Mouse (Mus musculus): ENCODE results near the gene Ncl. TPM values are rescaled to one million over a fixed set of nuclear protein-coding genes. Genes with fewer than 3 reads are reported as not detected.

Gene Ncl
- 219 and 239 TPM in 2 replicates for polyA plus RNA-seq (2015; fragmentation: Nextera tagmentation; extraction: Ambion mirVana)

DNA sequence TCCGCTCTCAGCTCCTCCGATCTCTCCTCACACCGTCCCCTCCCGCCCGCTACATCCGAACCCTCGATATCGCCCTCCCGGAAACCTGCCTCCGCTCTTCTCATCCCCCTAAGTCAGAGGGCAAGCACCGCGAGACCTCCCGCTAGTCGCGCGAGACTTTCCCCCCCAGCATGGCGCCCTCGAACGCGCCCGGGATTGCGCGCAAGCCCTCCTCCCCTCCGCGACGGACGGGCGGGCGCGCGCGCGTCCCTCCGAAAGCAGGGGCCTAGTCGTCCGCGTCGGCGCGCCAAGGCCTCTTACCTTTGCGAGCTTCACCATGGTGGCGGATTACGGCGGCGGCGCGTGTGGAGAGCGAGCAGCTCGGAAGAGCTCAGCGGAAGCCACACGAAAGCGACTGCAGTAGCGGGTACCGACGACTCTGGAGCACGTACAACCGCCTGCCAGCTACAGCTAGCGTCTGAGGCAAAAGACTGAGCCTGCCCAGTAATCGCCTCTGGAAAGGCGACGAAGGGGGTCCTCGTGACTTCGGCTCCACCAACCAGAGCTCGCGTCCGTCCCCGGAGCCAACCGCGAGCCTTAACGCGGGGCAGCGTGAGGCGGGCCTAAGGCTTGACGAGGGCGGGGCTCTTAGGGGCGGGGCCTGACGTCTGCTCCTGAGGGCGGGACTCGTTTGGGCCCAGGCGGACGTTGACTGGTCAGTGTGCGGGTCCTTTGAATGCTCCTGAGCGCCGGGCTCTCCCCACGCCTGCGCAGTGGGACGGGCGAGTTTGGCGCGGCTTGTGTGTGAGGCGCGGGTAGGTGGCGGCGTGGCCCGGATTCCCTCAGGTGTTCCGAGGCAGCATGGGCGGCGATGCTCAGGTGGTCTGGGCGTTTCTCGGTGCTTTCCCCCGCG, at the start of gene Ncl:
Gene Ncl (minus strand): TSS at position 495 of the 892 bp plus-strand sequence.
- ATAC-seq (replicated peaks; ENCODE audit: insufficient number of reproducible peaks, insufficient read depth, low FRiP score, low read depth): peak; percentile 98
- Histone ChIP-seq H3K36me3 (peaks cover 32% of the 10 kb centered on the region), H3K9me3 (replicated peaks) (no peaks in the 10 kb centered on the region), H3K27ac (peak within 1 kb of the TSS; percentile 100), H3K27me3 (no peaks in the 10 kb centered on the region), H3K4me2 (peak within 1 kb of the TSS; percentile 91), H3K4me1 (replicated peaks) (peaks cover 21% of the 10 kb centered on the region), H3K4me3 (peak within 1 kb of the TSS; percentile 90), H3K9ac (peak within 1 kb of the TSS; percentile 94)
- under 1% methylated on average over 102 of the region's 102 CpGs for WGBS

DNA sequence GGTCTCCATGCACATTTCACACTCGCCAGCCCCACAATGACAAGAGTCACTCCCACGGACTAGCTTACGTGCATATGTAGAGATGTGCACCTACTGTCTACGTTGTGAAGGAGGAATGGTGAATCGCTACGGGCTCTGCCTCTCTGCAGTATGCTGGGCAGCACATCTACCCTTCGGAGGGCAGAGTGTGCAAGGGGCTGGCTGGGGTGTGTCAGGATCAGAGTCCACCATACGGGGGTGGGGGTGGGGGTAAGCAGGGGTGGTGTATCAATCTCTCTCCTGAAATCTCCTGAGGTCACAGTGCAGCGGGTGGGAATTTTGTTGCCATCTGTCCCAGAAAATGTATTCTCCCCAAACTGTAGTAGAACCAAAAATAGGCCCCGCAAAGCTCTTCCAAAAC, 49.3 kb upstream of the Ncl start:
- H3K27me3 ChIP-seq: no peaks in the 10 kb centered on the region
- no peak overlapping the region for H3K9ac ChIP-seq
- no peaks in the 10 kb centered on the region for H3K36me3 ChIP-seq
- H3K27ac ChIP-seq: no peak overlapping the region
- H3K4me1 ChIP-seq (replicated peaks): peaks cover 10% of the 10 kb centered on the region
- WGBS: 77% methylated on average over 10 of the region's 10 CpGs
- H3K4me3 ChIP-seq: no peak overlapping the region
- ATAC-seq (replicated peaks; ENCODE audit: insufficient number of reproducible peaks, insufficient read depth, low FRiP score, low read depth): no peak
- no peak overlapping the region for H3K4me2 ChIP-seq
- no peaks in the 10 kb centered on the region for H3K9me3 ChIP-seq (replicated peaks)

DNA sequence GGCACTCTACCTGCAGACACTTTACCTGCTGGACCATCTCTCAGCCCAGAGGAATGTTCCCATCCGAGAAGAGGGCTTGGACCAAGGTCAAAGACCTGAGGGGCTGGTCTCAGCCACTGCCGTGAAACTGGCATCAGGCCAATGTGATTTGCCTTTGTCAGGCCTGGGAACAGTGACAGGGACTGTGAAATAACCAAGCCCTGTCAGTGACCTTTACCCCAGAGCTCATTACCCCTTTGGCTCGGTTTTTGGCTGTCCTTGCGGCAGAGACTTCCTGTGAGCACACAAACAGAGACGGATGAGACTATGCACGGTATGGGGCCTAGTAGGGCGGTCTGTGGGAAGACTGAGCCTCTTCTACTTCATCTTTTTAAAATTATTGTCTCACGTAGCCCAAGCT, 47.7 kb upstream of the Ncl start:
- Histone ChIP-seq H3K4me2 (no peak overlapping the region), H3K27me3 (no peaks in the 10 kb centered on the region), H3K4me3 (no peak overlapping the region), H3K4me1 (replicated peaks) (peaks cover 12% of the 10 kb centered on the region), H3K9me3 (replicated peaks) (no peaks in the 10 kb centered on the region), H3K36me3 (no peaks in the 10 kb centered on the region), H3K9ac (no peak overlapping the region), H3K27ac (no peak overlapping the region)
- WGBS: 50% methylated on average over 8 of the region's 8 CpGs
- no peak for ATAC-seq (replicated peaks; ENCODE audit: insufficient number of reproducible peaks, insufficient read depth, low FRiP score, low read depth)

DNA sequence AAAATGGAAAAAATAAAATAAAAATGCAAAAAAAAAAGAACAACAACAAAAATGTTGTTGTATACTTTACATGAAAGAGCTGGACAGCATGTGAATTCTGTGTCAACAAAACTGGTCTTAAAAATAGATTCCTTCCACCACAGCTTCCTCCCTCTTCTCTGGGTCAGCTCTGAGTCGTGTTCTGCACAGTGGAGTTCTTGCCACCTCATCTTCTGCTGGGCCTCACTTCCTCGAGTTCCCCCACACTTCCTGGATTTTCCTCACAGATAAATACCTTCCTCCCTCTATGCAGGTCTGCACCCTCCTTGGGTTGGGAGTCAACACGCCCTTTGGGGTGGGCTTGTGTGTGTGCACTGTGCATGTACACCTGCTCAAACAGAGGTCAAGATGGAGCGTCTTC, 47.1 kb upstream of the Ncl start:
- Histone ChIP-seq H3K27ac (no peak overlapping the region), H3K27me3 (no peaks in the 10 kb centered on the region), H3K4me2 (no peak overlapping the region), H3K9ac (no peak overlapping the region), H3K4me1 (replicated peaks) (peaks cover 12% of the 10 kb centered on the region), H3K4me3 (no peak overlapping the region), H3K9me3 (replicated peaks) (no peaks in the 10 kb centered on the region), H3K36me3 (no peaks in the 10 kb centered on the region)
- WGBS: 65% methylated on average over 4 of the region's 4 CpGs
- no peak for ATAC-seq (replicated peaks; ENCODE audit: insufficient number of reproducible peaks, insufficient read depth, low FRiP score, low read depth)

DNA sequence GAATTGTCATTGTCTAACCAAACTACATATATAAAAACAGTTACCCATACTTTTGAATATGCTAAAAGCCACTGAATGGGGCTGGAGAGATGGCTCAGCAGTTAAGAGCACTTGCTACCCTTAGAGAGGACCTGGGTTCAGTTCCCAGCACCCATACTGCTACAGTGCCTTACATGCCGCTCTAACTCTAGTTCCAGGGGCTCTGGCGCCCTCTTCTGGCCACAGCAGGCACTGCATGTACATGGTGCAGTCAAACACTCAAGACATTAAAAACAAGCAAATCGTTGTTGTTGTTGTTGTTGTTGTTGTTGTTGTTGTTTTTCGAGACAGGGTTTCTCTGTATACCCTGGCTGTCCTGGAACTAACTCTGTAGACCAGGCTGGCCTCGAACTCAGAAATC, 45.6 kb upstream of the Ncl start:
- Histone ChIP-seq H3K9ac (no peak overlapping the region), H3K4me2 (no peak overlapping the region), H3K27ac (no peak overlapping the region), H3K27me3 (no peaks in the 10 kb centered on the region), H3K9me3 (replicated peaks) (no peaks in the 10 kb centered on the region), H3K4me3 (no peak overlapping the region), H3K36me3 (no peaks in the 10 kb centered on the region), H3K4me1 (replicated peaks) (peaks cover 12% of the 10 kb centered on the region)
- WGBS: 52% methylated on average over 5 of the region's 5 CpGs
- ATAC-seq (replicated peaks; ENCODE audit: insufficient number of reproducible peaks, insufficient read depth, low FRiP score, low read depth): no peak

DNA sequence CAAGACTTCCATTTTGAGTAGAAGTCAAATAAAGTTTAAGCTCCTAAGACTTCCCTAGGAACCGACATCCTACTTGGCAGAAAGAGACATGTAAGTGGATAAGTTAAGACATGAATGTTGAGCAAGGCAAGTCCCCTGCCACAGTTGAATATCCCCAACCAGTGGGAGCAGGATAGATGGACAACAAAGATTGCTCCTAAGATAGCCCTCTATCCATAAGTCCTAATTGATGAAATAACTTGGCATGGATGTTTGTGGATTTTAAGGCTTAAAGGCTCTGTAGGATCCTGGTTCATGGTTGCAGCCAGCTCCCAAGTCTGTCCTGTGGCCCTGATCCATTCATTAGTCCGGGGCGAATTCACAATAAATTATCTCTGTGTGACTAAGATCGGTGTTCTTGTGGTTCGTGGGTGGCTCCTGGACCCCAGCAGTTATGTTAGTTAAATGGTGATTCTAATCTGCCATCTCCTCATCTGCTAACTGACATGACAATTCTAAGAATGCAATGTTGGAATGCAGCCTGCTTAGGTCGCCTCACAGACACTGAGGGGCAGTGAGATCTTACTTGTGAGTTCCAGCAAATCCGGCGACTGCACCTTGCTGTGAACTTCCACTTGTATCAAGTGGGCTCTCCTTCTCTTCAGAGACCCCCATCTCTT, 41.0 kb upstream of the Ncl start:
- 49% methylated on average over 8 of the region's 8 CpGs for WGBS
- H3K4me2 ChIP-seq: no peak overlapping the region
- H3K27me3 ChIP-seq: no peaks in the 10 kb centered on the region
- H3K36me3 ChIP-seq: no peaks in the 10 kb centered on the region
- ATAC-seq (replicated peaks; ENCODE audit: insufficient number of reproducible peaks, insufficient read depth, low FRiP score, low read depth): no peak
- no peak overlapping the region for H3K4me3 ChIP-seq
- 0 out of 2 replicates have a peak, but pooled peaks cover 2% of the 10 kb centered on the region for H3K4me1 ChIP-seq (replicated peaks)
- H3K27ac ChIP-seq: no peak overlapping the region
- no peak overlapping the region for H3K9ac ChIP-seq
- no peaks in the 10 kb centered on the region for H3K9me3 ChIP-seq (replicated peaks)

DNA sequence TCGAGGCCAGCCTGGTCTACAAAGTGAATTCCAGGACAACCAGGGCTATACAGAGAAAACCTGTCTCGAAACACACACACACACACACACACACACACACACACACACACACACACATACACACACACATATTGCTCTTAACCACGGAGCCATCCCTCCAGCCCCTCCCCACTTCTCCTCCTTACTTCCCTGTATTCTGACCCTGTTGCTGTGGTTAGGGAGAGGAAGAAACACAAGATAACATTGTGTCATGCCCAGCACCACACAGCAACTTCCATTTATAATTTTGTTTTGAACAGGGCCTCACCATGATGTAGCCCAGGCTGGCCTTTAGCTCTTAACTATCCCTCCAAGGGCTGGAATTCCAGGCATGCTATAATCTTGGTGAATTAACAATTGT, 40.1 kb upstream of the Ncl start:
- Histone ChIP-seq H3K27me3 (no peaks in the 10 kb centered on the region), H3K9me3 (replicated peaks) (no peaks in the 10 kb centered on the region), H3K27ac (no peak overlapping the region), H3K9ac (no peak overlapping the region), H3K36me3 (no peaks in the 10 kb centered on the region), H3K4me1 (replicated peaks) (0 out of 2 replicates have a peak, but pooled peaks cover 2% of the 10 kb centered on the region), H3K4me2 (no peak overlapping the region), H3K4me3 (no peak overlapping the region)
- 64% methylated on average over 3 of the region's 3 CpGs for whole genome bisulfite sequencing
- no peak for ATAC-seq (replicated peaks; ENCODE audit: insufficient number of reproducible peaks, insufficient read depth, low FRiP score, low read depth)

DNA sequence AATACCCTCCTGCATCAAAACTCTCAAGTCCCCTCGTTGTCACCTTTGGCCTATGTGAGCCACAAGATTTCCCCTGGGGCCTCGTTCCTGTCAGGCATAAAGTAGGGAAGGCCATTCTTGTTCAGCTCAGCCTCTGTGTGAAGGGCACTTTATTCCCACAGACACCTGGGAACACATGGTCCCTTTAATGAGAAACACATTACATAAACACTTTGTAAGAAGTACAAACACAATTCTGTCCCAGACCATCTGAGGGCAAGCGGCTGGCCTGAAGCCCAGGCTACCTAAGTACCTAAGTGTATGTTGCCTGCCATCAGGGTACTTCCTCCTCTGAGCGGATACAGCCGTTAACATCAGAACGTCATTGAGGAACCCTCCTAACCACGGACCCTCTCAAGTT, 39.0 kb upstream of the Ncl start:
- no peak overlapping the region for H3K4me3 ChIP-seq
- no peak overlapping the region for H3K9ac ChIP-seq
- no peaks in the 10 kb centered on the region for H3K9me3 ChIP-seq (replicated peaks)
- 0 out of 2 replicates have a peak, but pooled peaks cover under 1% of the 10 kb centered on the region for H3K4me1 ChIP-seq (replicated peaks)
- no peak overlapping the region for H3K4me2 ChIP-seq
- no peak for ATAC-seq (replicated peaks; ENCODE audit: insufficient number of reproducible peaks, insufficient read depth, low FRiP score, low read depth)
- no peaks in the 10 kb centered on the region for H3K36me3 ChIP-seq
- no peak overlapping the region for H3K27ac ChIP-seq
- 48% methylated on average over 7 of the region's 7 CpGs for WGBS
- no peaks in the 10 kb centered on the region for H3K27me3 ChIP-seq

DNA sequence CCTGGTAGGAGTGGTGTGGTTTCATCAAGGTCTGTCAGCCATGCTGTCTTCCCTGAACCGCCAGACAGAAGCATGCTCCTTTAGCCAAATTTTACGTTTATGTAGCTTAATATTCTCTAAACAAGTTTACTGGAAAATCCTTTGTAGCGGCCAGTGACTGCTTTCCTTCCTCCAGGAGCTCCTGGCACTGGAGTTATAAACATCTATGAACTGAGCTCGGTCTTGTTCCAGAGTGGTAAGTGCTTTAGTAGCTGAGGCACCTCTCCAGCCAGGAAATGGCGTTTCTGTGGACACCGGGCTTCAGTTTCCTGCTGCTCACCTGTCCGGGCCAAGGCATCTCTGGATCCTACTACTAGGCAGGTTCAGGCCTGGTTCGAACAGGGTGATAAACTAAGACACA, 38.4 kb upstream of the Ncl start:
- no peaks in the 10 kb centered on the region for H3K9me3 ChIP-seq (replicated peaks)
- no peaks in the 10 kb centered on the region for H3K36me3 ChIP-seq
- 74% methylated on average over 8 of the region's 8 CpGs for WGBS
- H3K4me1 ChIP-seq (replicated peaks): no peaks in the 10 kb centered on the region
- H3K4me3 ChIP-seq: no peak overlapping the region
- H3K9ac ChIP-seq: no peak overlapping the region
- H3K27ac ChIP-seq: no peak overlapping the region
- ATAC-seq (replicated peaks; ENCODE audit: insufficient number of reproducible peaks, insufficient read depth, low FRiP score, low read depth): no peak
- no peaks in the 10 kb centered on the region for H3K27me3 ChIP-seq
- H3K4me2 ChIP-seq: no peak overlapping the region

DNA sequence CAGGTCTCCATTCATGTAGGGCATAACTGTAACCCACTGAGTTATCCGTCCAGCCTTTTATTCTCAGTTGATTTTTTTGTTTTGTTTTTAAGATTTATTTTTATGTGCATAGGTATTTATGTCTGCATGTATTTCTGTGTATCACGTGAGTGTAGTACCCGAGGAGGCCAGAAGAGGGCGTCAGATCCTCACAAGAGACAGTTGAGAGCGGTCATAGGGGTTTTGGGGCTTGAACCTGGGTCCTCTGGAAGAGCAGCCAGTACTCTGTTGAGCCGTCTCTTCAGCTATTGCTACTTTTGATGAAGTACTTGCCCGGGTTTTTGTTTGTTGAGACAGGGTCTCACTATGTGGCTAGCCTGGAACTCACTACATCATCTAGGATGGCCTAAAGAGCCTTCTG, 36.7 kb upstream of the Ncl start:
- 69% methylated on average over 7 of the region's 7 CpGs for WGBS
- Histone ChIP-seq H3K4me3 (no peak overlapping the region), H3K9me3 (replicated peaks) (no peaks in the 10 kb centered on the region), H3K27me3 (no peaks in the 10 kb centered on the region), H3K4me1 (replicated peaks) (no peaks in the 10 kb centered on the region), H3K36me3 (no peaks in the 10 kb centered on the region), H3K9ac (no peak overlapping the region), H3K27ac (no peak overlapping the region), H3K4me2 (no peak overlapping the region)
- ATAC-seq (replicated peaks; ENCODE audit: insufficient number of reproducible peaks, insufficient read depth, low FRiP score, low read depth): no peak

DNA sequence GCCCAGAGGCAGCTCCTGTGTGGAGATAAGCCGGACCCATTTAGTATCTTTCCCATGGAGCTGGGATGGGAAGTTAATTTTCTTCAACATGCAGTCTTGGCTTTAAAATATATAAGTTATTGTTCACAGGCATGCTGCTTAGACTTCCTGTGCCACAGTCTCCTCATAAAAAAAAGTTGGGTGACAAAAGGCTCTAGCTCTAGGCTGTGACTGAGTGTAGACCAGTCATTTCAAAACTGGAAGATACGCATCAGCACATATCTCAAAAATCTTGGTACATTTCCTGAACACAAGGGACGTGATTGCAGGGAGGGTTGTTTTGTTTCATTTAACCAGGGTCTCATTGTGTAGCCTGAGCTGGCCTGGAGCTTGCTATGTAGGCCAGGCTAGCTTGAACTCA, 35.0 kb upstream of the Ncl start:
- WGBS: 72% methylated on average over 3 of the region's 3 CpGs
- H3K9me3 ChIP-seq (replicated peaks): no peaks in the 10 kb centered on the region
- H3K4me3 ChIP-seq: no peak overlapping the region
- no peaks in the 10 kb centered on the region for H3K27me3 ChIP-seq
- no peak overlapping the region for H3K27ac ChIP-seq
- H3K36me3 ChIP-seq: no peaks in the 10 kb centered on the region
- no peak overlapping the region for H3K9ac ChIP-seq
- H3K4me2 ChIP-seq: no peak overlapping the region
- no peaks in the 10 kb centered on the region for H3K4me1 ChIP-seq (replicated peaks)
- no peak for ATAC-seq (replicated peaks; ENCODE audit: insufficient number of reproducible peaks, insufficient read depth, low FRiP score, low read depth)
